Mouse (Mus musculus): ENCODE measurements around the gene Gm21094.
"Not testable (repeated sequence)": the region's sequence is repeated elsewhere in the genome, so short reads cannot be mapped to it uniquely, and the experiment has no call there.

Gene Gm21094

GRCm38 (mm10) chrY:32620343-32620742 lies at the start of gene Gm21094:
Gene Gm21094 (minus strand): TSS chrY:32620443.
- not testable (repeated sequence) for DNase-seq (ENCODE audit: low spot score in 2 of 2)
